Mouse (Mus musculus) layer of hippocampus, postnatal 14 days (tissue): ENCODE measurements around the gene Sucla2. TPM values are rescaled to one million over a fixed set of nuclear protein-coding genes. Genes with fewer than 3 reads are reported as not detected.
"Not testable (repeated sequence)": the region's sequence is repeated elsewhere in the genome, so short reads cannot be mapped to it uniquely, and the experiment has no call there.

ENCODE experiments used
- DNase-seq, 2 experiments: peaks; one replicate each; pipeline ENCODE4 v3.0.0; 2021 to 2022; ENCODE audit warnings: low spot score in 2 of 2, mixed read lengths in 1 of 2
- total RNA-seq, 2 experiments: library from RNA; stranded (reverse); gene quantifications; 2 replicates each; pipeline ENCODE4 v1.2.3; 2021

Sucla2 gene
- total RNA-seq, 2 experiments from 2014 or later: 153 to 156 TPM

DNA sequence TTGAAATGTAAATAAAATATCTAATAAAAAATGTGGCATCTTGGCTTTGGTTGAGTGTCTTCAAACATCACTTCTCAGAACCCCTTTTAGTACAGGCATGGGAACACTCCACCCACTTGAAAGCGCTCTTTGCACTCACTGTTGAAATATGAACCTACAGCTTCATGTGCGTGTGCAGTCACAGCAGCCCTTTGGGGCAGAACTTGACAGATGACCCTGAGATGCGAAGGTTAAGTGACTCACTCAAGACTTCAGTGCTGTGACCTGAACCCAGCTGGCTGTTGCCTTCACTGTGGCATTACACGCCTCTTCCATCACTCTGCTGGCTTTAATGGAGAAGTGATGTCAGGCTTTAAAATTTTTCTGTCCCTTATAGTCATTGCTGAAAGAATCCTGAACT lies 82.6 kb downstream of the Sucla2 start:
- no peak for DNase-seq

- no peak for DNase-seq
Observed at GRCm38 (mm10) chr14:73608668-73609481, 83.8 kb downstream of the Sucla2 start.

GRCm38 (mm10) chr14:73614961-73615360 lies 89.8 kb downstream of the Sucla2 start:
- not testable (repeated sequence) for DNase-seq

DNA sequence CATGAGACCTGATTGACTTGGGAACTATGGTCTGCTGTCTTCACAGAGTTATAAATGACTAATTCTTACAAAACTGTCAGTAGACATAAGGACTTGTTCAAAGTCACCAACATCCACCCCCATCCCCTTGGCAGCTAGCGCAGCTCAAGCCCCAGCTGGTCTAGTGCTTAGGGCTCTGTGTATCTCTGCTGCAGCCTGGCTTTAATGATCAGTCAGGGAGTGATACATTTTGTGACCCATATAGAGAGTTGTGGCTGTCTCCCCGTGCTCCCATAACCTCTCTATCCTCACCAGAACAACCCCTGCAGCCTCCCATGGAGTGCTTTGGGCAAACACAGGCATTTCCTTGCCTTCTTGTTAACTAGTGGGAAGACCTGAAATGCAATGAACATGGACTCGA lies 95.8 kb downstream of the Sucla2 start:
- DNase-seq: peak in 1 of 2 experiments; percentile 33

DNA sequence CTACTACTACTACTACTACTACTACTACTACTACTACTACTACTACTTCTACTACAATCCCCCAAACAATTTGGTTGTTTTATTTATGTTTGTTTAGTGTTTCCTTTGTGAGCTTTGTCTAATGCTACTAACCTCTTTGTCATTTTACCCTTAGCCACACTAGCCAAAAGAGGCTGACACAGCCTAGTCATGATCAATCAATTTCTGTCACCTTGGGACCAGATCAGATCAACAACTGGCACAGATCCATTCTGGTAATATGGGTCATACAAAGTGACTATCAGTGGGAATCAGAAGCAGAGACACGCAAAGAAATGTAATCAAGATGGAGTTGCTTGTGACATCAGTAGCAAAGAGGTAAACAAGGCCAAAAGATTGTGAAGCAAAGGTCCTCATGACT lies 97.9 kb downstream of the Sucla2 start:
- DNase-seq: no peak

- no peak for DNase-seq
Observed at GRCm38 (mm10) chr14:73625469-73625868, 100.3 kb downstream of the Sucla2 start.

GRCm38 (mm10) chr14:73631511-73631910 lies 106.4 kb downstream of the Sucla2 start:
- DNase-seq: no peak

GRCm38 (mm10) chr14:73632648-73633263 lies 107.6 kb downstream of the Sucla2 start:
- peak; percentile 52 to 76 for DNase-seq

GRCm38 (mm10) chr14:73634356-73634755 lies 109.2 kb downstream of the Sucla2 start:
- DNase-seq: no peak

DNA sequence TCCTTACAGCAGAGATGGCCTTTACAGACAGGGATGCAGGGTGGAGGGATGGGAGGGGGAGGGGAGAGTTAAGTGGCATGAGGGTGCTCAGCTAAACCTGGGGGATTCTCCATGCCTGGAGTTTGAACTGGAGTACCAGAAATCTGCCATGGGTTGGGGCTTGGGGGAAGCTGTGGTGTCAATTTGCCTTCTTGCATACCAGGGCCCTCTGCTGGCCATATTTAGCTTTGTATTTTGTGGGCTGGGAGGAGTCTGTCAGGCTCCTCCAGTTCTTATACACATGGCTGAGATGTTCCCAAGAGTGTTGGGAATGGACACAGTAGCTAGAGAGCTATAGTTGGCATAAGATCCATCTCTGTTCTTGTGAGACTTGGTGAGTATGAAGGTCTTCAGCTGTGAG lies 112.3 kb downstream of the Sucla2 start:
- DNase-seq: no peak

Other genes with a start within 250 kb of the Sucla2 start
- 10 to 100 TPM; 42.5 to 44.9 TPM for gene Rb1, start 199.5 kb upstream of the Sucla2 start, total RNA-seq
- gene Itm2b, start 140.0 kb upstream of the Sucla2 start, total RNA-seq: 100 to 1,000 TPM; 920 to 943 TPM
- gene Med4, start 15.3 kb upstream of the Sucla2 start, total RNA-seq: 10 to 100 TPM; 29.5 to 31.3 TPM
- gene Nudt15, start 22.9 kb downstream of the Sucla2 start, total RNA-seq: 1 to 10 TPM; 6.2 to 8.8 TPM
- gene Gm21750, start 135.9 kb downstream of the Sucla2 start, total RNA-seq: not detected